Mouse (Mus musculus) megakaryocyte, embryonic 14.5 days (primary cell): Measurements from ENCODE around the gene Tnc. TPM values are rescaled to one million over a fixed set of nuclear protein-coding genes. Genes with fewer than 3 reads are reported as not detected.

Source experiments
- H3K27me3 ChIP-seq: replicated peaks from 2 replicates; pipeline ENCODE3; 2012; ENCODE audit warnings: inconsistent platforms
- H3K36me3 ChIP-seq: replicated peaks from 2 replicates; pipeline ENCODE3; 2012; ENCODE audit warnings: low read length, inconsistent platforms, mixed read lengths
- H3K4me1 ChIP-seq: 2 replicates; pipeline ENCODE4 v1.6.1; 2012; ENCODE audit warnings: inconsistent platforms
- H3K4me3 ChIP-seq: replicated peaks from 2 replicates; pipeline ENCODE3; 2012; ENCODE audit warnings: moderate library complexity, mild to moderate bottlenecking, inconsistent platforms
- H3K9me3 ChIP-seq: 2 replicates; pipeline ENCODE4 v1.6.1; 2012; ENCODE audit warnings: inconsistent platforms
- FLI1 ChIP-seq: IDR thresholded peaks from 2 replicates; pipeline ENCODE4 v1.6.1; 2012; ENCODE audit warnings: low read length, inconsistent platforms, mixed read lengths
- GATA1 ChIP-seq: IDR thresholded peaks from 3 replicates; pipeline ENCODE4 v1.6.1; 2012; ENCODE audit warnings: mixed read lengths, low read length, inconsistent platforms, borderline replicate concordance
- polyA plus RNA-seq: library from polyadenylated mRNA; stranded (reverse); fragments of >175 nt; gene quantifications from 2 replicates; pipeline ENCODE4 v1.2.3, GENCODE M21; 2012; ENCODE audit warnings: low replicate concordance; ENCODE audit not compliant: insufficient read depth

The Tnc gene
- polyA plus RNA-seq, 1 experiment = not detected

DNA sequence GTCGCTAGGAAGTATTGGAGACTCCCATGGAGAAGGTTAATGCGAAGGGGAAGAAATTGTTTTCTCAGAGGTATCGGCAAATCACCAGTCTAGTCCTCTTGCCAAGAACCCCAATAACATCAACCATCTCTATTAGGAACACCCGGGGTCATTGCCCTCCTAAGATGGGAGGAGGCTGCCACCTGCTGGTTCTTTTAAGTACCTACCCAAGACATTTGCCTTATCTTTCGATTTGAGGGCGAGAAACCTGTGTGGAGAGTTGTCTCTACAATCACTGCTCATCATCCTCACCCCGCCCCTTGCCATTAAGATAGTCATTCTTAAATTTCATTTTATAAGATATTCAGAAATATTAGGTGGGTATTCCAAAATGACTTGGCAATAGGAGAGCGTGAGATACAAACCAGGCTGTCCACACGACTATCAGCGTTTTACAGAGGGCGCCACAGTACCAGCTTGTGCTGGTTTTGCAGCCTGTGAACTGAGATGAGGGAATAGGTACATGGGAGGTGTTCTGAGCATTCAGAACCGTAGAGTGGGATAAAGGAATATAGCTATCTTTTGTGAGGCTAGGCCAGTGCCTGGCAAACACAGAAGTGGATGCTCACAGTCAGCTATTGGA is 98.6 kb downstream of the Tnc start:
- Histone ChIP-seq H3K4me3 (no peak overlapping the region), H3K9me3 (no peaks in the 10 kb centered on the region), H3K36me3 (no peaks in the 10 kb centered on the region), H3K4me1 (no peaks in the 10 kb centered on the region; the same call in 1 of the 2 replicates), H3K27me3 (peaks cover 17% of the 10 kb centered on the region)
- TF ChIP-seq GATA1 = no peak
- TF ChIP-seq FLI1 = no peak

DNA sequence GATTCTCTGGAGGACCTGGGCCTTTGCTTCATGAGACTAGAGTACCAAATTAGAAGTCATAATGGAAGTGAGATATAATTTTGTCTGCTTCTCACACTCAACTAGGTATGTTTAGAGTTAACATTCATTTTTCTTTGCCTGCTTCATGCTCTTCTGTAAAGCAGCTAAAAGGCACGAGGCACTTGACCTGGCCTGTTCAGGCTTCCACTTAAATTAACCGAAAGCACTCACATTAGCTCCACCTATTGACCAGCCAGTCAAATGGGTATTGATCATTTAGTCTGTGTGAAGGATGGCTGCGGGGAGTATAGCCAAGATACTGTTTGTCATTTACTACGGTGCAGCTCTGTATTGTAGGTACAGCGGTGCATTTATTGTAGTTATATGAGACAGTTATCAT is 103.0 kb downstream of the Tnc start:
- H3K9me3 ChIP-seq = no peaks in the 10 kb centered on the region
- H3K27me3 ChIP-seq = peaks cover 14% of the 10 kb centered on the region
- H3K4me3 ChIP-seq = no peak overlapping the region
- TF ChIP-seq GATA1 (no peak), FLI1 (no peak)
- H3K36me3 ChIP-seq = no peaks in the 10 kb centered on the region
- peaks cover 7% of the 10 kb centered on the region; the same call in 1 of the 2 replicates for H3K4me1 ChIP-seq

DNA sequence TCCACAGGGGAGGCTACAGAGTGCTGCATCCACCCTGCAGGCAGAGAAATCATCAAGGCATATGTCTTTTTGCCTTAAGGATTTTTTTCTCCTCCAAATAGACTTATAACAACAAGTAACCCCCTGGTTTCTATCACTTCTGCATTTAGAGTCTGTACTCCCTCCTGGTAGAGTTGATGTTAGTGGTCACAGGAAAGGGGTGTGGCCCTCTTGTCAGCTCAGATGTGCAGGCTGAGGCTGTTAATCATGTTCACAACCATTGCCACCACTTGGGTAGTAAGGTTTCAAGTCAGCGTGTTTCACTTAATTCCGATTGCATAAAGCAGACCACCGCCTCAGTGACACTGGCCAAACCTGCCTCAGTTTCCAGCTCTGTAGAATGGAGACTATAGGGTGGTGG is 103.9 kb downstream of the Tnc start:
- H3K4me1 ChIP-seq = peaks cover 7% of the 10 kb centered on the region; the same call in 1 of the 2 replicates
- no peaks in the 10 kb centered on the region for H3K36me3 ChIP-seq
- H3K4me3 ChIP-seq = peak overlapping the region; percentile 47
- peaks cover 14% of the 10 kb centered on the region for H3K27me3 ChIP-seq
- TF ChIP-seq FLI1 = no peak
- no peaks in the 10 kb centered on the region for H3K9me3 ChIP-seq

DNA sequence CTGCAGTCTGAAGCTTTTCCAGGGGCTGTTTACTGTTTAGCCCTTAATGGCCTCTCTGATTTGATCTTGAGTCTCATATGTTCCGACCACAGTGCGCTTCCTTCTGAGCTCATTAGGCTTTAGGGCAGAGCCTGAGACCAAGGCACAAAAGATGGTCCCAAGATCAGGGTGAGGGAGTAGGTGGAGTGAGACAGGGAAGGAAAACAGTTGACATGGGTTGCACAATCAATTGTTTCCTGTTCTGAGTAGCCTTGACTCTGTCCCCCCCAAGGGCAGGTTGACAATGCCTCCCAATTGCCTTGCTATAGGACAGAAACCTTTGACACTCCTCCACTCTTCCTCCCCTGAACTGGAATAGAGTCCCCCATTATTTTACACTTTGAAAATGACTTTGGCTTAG is 105.4 kb downstream of the Tnc start:
- H3K36me3 ChIP-seq = no peaks in the 10 kb centered on the region
- TF ChIP-seq FLI1 (no peak), GATA1 (no peak)
- no peak overlapping the region for H3K4me3 ChIP-seq
- H3K27me3 ChIP-seq = peaks cover 11% of the 10 kb centered on the region
- no peaks in the 10 kb centered on the region for H3K9me3 ChIP-seq
- H3K4me1 ChIP-seq = peaks cover 7% of the 10 kb centered on the region; the same call in 1 of the 2 replicates

DNA sequence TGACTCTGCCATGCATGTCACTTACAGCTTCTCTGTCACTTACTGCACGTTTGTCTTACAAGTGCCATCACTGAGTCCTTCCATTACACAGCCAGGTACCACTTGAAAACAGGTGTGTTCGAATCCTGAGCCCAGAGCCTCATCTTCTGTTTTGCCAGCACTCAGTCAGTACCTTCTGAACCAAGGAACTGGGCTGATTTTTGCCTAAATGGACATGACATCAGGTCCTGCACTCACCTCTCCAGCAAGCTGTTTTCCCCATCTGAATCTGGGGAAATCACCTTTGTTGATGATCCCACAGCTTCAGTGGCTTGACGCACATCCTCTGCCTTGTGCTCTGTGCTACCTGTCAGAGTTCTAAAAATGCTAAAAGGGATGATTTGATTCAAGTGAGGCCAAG is 107.4 kb downstream of the Tnc start:
- TF ChIP-seq FLI1 (no peak), GATA1 (no peak)
- no peak overlapping the region for H3K4me3 ChIP-seq
- peaks cover 5% of the 10 kb centered on the region for H3K27me3 ChIP-seq
- no peaks in the 10 kb centered on the region for H3K36me3 ChIP-seq
- H3K4me1 ChIP-seq = peaks cover 7% of the 10 kb centered on the region; the same call in 1 of the 2 replicates
- H3K9me3 ChIP-seq = no peaks in the 10 kb centered on the region

DNA sequence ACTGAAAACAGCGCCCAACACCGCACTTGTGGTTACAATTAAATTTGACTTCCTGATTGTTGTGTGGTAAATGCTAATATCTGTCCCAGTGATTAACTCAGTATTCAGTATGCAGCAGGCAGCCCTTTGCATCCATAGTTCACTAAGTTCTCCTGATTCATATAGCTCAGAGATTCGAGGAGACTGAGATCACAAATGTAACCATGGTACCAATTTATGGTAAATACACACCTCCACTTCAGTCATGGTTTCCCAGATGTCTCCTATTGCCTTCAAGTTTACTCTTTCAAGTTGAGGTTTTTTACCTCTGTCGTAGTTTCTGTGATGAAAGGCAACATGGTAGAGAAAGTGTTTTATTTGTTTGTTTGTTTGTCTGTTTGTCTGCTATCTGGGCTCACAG is 110.9 kb downstream of the Tnc start:
- H3K36me3 ChIP-seq = no peaks in the 10 kb centered on the region

DNA sequence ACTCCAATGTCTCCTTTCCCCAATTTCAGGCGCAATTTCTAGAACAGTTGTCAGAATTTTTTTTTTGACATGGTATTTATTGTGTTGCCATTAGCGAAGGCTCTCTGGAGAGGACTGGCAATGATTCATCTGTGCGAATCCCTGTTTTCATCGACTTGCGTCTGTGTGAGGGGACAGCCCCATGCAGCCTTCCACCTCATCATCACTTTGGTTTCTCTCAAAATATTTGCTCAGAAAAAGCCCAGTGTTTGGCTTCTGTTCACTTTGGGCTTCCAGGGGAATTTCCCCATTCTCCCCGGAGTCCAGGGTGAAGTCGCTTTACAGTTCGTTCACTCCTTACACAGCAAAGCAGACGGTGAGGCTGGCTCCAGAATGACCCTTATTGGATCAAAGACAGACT is 111.5 kb downstream of the Tnc start:
- Histone ChIP-seq H3K27me3 (peaks cover 3% of the 10 kb centered on the region), H3K4me1 (no peaks in the 10 kb centered on the region), H3K36me3 (no peaks in the 10 kb centered on the region), H3K9me3 (peaks cover 8% of the 10 kb centered on the region; the same call in 1 of the 2 replicates), H3K4me3 (no peak overlapping the region)
- TF ChIP-seq GATA1 (no peak), FLI1 (no peak)

More for the DNA sequence above, 110.9 kb downstream of the Tnc start:
- no peak overlapping the region for H3K4me3 ChIP-seq
- TF ChIP-seq FLI1 (no peak), GATA1 (no peak)
- H3K4me1 ChIP-seq = no peaks in the 10 kb centered on the region
- peaks cover 3% of the 10 kb centered on the region for H3K27me3 ChIP-seq
- H3K9me3 ChIP-seq = peaks cover 8% of the 10 kb centered on the region; the same call in 1 of the 2 replicates

DNA sequence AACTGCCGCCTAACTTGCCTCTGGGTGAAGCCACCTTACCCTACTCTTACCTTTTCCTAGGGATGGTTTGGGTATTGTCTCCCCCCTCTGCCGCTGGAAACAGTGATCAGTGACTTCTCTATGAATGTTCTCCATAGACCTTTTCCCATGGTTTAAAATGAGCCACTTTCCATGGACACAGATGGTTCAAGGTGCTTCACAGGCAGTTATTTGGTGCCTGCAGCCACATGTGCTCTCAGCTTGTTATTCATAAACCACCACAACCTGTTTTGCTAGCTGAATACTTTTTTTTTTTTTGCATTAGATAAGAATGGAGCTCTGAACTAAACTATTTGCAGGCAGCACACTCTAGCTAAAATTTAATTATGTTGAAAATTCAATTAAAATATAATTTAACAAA is 116.0 kb downstream of the Tnc start:
- peaks cover 8% of the 10 kb centered on the region; the same call in 1 of the 2 replicates for H3K9me3 ChIP-seq
- no peaks in the 10 kb centered on the region for H3K4me1 ChIP-seq
- H3K4me3 ChIP-seq = no peak overlapping the region
- H3K27me3 ChIP-seq = no peaks in the 10 kb centered on the region
- no peaks in the 10 kb centered on the region for H3K36me3 ChIP-seq
- TF ChIP-seq GATA1 = no peak
- no peak for TF ChIP-seq FLI1

DNA sequence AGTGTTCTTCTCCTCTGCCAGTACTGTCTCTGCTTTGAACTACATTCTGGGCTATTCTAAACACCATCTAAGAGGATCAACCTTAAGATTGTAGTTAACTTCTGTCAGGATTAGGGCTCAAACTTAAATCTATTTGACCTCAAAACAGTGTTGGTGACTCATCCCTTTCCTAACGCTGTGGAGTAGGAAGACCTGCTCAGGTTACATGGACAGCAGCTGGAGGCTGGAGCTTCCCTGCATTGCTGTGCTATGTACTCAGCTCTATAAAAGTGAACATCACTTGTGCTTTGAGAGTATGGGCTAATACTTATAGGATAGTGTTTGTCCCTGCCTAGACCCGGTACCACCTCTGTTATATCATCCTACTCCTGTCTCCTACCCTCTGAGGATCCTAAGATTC is 117.3 kb downstream of the Tnc start:
- H3K36me3 ChIP-seq = no peaks in the 10 kb centered on the region
- no peak for TF ChIP-seq GATA1
- no peak for TF ChIP-seq FLI1
- H3K4me1 ChIP-seq = no peaks in the 10 kb centered on the region
- no peak overlapping the region for H3K4me3 ChIP-seq
- H3K9me3 ChIP-seq = peaks cover 8% of the 10 kb centered on the region; the same call in 1 of the 2 replicates
- H3K27me3 ChIP-seq = no peaks in the 10 kb centered on the region

DNA sequence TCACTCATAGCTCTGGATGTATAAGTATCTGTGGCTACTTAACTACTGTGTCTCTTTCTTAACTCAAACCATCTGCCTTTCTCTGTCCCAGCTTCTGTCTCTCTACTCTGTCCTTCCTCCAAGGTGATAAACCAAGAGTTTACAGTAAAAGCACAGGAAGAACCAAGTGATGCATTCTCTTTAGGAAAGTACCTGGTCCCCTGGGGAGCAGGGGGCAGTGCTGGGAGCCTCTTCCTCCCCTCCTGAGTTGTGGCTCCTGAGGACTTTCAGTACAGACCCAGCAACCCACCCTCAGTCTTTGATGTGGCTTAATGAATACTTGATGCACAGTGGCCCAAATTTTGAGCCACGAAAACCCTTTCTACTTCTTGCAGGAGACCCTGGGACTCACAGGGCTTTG is 118.6 kb downstream of the Tnc start:
- H3K36me3 ChIP-seq = no peaks in the 10 kb centered on the region
- no peak overlapping the region for H3K4me3 ChIP-seq
- no peaks in the 10 kb centered on the region for H3K27me3 ChIP-seq
- H3K9me3 ChIP-seq = peaks cover 8% of the 10 kb centered on the region; the same call in 1 of the 2 replicates
- no peaks in the 10 kb centered on the region for H3K4me1 ChIP-seq
- TF ChIP-seq FLI1 (no peak), GATA1 (no peak)

DNA sequence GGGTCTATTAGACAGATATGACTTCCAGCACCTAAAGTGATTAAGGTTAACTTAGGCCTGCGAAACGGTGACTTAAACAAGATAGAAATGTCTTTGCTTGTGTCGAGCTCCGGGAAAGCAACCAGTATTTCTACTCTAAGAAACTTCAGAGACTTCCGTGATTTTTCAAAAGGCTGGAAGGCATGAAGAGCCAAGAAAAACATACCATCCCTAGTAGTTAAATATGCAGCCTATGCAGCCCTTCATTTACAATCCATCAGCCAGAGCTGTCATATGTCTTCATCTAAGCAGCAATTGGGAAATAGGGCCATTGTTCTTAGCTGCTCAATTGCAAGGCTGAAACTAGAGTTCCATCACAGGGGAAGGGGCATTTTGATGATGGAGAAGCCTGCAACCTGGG is 129.6 kb downstream of the Tnc start:
- no peaks in the 10 kb centered on the region for H3K27me3 ChIP-seq
- no peaks in the 10 kb centered on the region for H3K9me3 ChIP-seq
- no peaks in the 10 kb centered on the region for H3K36me3 ChIP-seq
- TF ChIP-seq FLI1 = no peak
- H3K4me3 ChIP-seq = no peak overlapping the region
- H3K4me1 ChIP-seq = no peaks in the 10 kb centered on the region
